Mouse (Mus musculus) neural tube, embryonic 13.5 days (tissue): ENCODE data around the gene Msi1. TPM values are rescaled to one million over a fixed set of nuclear protein-coding genes. Genes with fewer than 3 reads are reported as not detected.

ENCODE experiments used
- ATAC-seq: fragments of 200-750 bp; cut with Nextera tagmentation; 2 replicates; pipeline ENCODE4 v1.8.0; 2017; ENCODE audit warnings: low read depth, mild to moderate bottlenecking, moderate TSS enrichment, moderate library complexity
- H3K27ac ChIP-seq: fragments of 300-500 bp; sonication (generic); replicated peaks from 2 replicates; pipeline ENCODE4 v1.5.1; 2015; ENCODE audit warnings: moderate library complexity, mild to moderate bottlenecking, inconsistent platforms
- H3K27me3 ChIP-seq: fragments of 300-500 bp; sonication (generic); 2 replicates; pipeline ENCODE4 v1.6.1; 2015; ENCODE audit warnings: mild to moderate bottlenecking, inconsistent platforms
- H3K36me3 ChIP-seq: fragments of 300-500 bp; sonication (generic); 2 replicates; pipeline ENCODE4 v1.6.1; 2015; ENCODE audit warnings: mild to moderate bottlenecking, inconsistent platforms
- H3K4me1 ChIP-seq: fragments of 300-500 bp; sonication (generic); replicated peaks from 2 replicates; pipeline ENCODE4 v1.6.1; 2015; ENCODE audit warnings: inconsistent platforms
- H3K4me2 ChIP-seq: fragments of 300-500 bp; sonication (generic); 2 replicates; pipeline ENCODE4 v1.6.1; 2015; ENCODE audit warnings: inconsistent platforms, mild to moderate bottlenecking, moderate library complexity
- H3K4me3 ChIP-seq: fragments of 300-500 bp; sonication (generic); 2 replicates; pipeline ENCODE4 v1.5.1; 2015; ENCODE audit warnings: mild to moderate bottlenecking, inconsistent platforms
- H3K9ac ChIP-seq: fragments of 300-500 bp; sonication (generic); 2 replicates; pipeline ENCODE4 v1.6.1; 2015; ENCODE audit warnings: moderate library complexity, mild to moderate bottlenecking, inconsistent platforms
- H3K9me3 ChIP-seq: fragments of 300-500 bp; sonication (generic); 2 replicates; pipeline ENCODE4 v1.6.1; 2016; ENCODE audit warnings: inconsistent platforms
- WGBS: fragments of 180-500 bp; shearing (Covaris S2); methylation state at CpG from one replicate; pipeline ENCODE4 v1.1.7; 2015; 5-methylcytosine and 5-hydroxymethylcytosine counted together
- polyA plus RNA-seq: library from polyadenylated mRNA; unstranded; fragments of >200 nt; fragmentation: Nextera tagmentation; extraction: Ambion mirVana; gene quantifications from 2 replicates; pipeline ENCODE4 v1.2.1, GENCODE M21; 2015

Msi1 gene
- 66.5 and 66.7 TPM in 2 replicates for polyA plus RNA-seq

GRCm38 (mm10) chr5:115429359-115430186 is at the start of gene Msi1:
Gene Msi1 (plus strand): TSS chr5:115429599.
- Histone ChIP-seq H3K4me3 (peak within 1 kb of the TSS; percentile 97), H3K4me1 (peaks cover 62% of the 10 kb centered on the region), H3K36me3 (peaks cover 17% of the 10 kb centered on the region; the same call in 1 of the 2 replicates), H3K27ac (peak within 1 kb of the TSS; percentile 100), H3K9me3 (no peaks in the 10 kb centered on the region), H3K27me3 (no peaks in the 10 kb centered on the region), H3K9ac (peak within 1 kb of the TSS; percentile 100), H3K4me2 (peak within 1 kb of the TSS; percentile 93)
- 2% methylated on average over 27 of the region's 117 CpGs for WGBS
- peak; percentile 62 for ATAC-seq

DNA sequence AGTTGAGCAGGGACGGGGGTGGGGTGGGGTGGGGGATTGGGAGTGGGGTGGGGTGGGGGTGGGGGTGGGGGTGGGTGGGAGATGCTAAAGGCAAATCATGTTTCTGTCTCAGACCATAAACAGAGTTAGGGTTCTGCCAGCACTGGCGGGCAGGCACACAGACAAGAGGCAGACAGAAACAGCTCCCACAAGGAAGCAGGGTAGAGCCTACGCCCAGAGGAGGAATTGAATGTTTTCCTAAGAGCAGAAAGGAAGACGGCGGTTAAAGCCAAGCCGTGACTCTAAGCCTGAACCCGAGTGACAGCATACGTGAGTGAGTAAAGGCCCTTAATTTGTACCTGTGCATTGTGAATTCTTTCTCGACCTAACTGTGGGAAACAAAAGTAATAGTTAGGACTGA is 37.5 kb upstream of the Msi1 start:
- H3K4me2 ChIP-seq: no peak overlapping the region
- no peak for ATAC-seq
- no peak overlapping the region for H3K27ac ChIP-seq
- no peaks in the 10 kb centered on the region for H3K9me3 ChIP-seq
- H3K4me3 ChIP-seq: no peak overlapping the region
- H3K9ac ChIP-seq: no peak overlapping the region
- no peaks in the 10 kb centered on the region for H3K27me3 ChIP-seq
- no peaks in the 10 kb centered on the region for H3K36me3 ChIP-seq
- WGBS: 31% methylated on average over 9 of the region's 9 CpGs
- peaks cover 18% of the 10 kb centered on the region for H3K4me1 ChIP-seq

DNA sequence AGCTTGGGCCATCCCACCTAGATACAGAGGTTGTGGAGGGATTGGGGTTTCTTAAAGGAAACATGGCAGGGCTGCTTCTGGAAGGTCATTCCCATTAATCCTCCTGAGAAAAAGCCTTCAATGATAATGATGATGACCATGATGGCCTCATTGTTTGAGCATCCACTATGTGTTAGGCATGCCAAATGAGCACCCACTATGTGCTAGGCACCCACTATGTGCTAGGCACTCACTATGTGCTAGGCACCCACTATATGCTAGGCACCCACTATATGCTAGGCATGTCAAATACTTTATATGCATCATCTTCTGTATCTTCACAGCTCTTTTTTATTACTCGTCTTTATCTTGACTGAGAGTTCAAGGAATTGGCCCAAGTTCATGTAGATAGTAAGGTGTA is 36.4 kb upstream of the Msi1 start:
- no peak overlapping the region for H3K4me2 ChIP-seq
- peaks cover 22% of the 10 kb centered on the region for H3K4me1 ChIP-seq
- H3K9ac ChIP-seq: no peak overlapping the region
- H3K9me3 ChIP-seq: no peaks in the 10 kb centered on the region
- no peaks in the 10 kb centered on the region for H3K27me3 ChIP-seq
- H3K27ac ChIP-seq: no peak overlapping the region
- WGBS: 94% methylated on average over 1 of the region's 1 CpGs
- no peak for ATAC-seq
- no peaks in the 10 kb centered on the region for H3K36me3 ChIP-seq
- H3K4me3 ChIP-seq: no peak overlapping the region

GRCm38 (mm10) chr5:115394223-115394622 is 35.2 kb upstream of the Msi1 start:
- Histone ChIP-seq H3K4me2 (peak overlapping the region; percentile 14; the same call in 1 of the 2 replicates), H3K27ac (peak overlapping the region; percentile 38; the same call in 1 of the 2 replicates), H3K9me3 (no peaks in the 10 kb centered on the region), H3K9ac (no peak overlapping the region), H3K27me3 (no peaks in the 10 kb centered on the region), H3K4me3 (no peak overlapping the region), H3K36me3 (no peaks in the 10 kb centered on the region), H3K4me1 (peaks cover 33% of the 10 kb centered on the region)
- 3% methylated on average over 8 of the region's 8 CpGs for WGBS
- no peak for ATAC-seq

DNA sequence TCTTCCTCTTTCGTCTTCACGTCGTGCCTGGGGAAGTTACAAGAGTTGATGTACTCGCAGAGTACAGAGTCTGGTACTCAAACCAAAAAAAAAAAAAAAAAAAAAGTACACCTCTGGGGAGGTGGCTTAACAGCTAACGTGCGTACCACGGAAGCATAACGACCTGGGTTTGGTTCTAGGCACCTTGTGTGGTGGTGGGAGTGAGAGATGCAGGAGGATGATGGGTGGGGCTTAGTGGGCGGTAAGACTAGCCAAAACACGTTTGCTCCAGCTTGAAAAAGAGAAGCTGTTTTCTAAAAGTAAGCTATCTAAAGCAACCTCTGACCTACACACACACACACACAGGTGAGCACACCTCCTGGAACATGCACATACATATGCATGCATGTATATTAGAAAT is 34.6 kb upstream of the Msi1 start:
- 32% methylated on average over 10 of the region's 10 CpGs for WGBS
- Histone ChIP-seq H3K4me2 (peak overlapping the region; percentile 14; the same call in 1 of the 2 replicates), H3K36me3 (no peaks in the 10 kb centered on the region), H3K4me1 (peaks cover 35% of the 10 kb centered on the region), H3K27me3 (no peaks in the 10 kb centered on the region), H3K27ac (peak overlapping the region; percentile 38; the same call in 1 of the 2 replicates), H3K4me3 (no peak overlapping the region), H3K9me3 (no peaks in the 10 kb centered on the region), H3K9ac (no peak overlapping the region)
- ATAC-seq: no peak

DNA sequence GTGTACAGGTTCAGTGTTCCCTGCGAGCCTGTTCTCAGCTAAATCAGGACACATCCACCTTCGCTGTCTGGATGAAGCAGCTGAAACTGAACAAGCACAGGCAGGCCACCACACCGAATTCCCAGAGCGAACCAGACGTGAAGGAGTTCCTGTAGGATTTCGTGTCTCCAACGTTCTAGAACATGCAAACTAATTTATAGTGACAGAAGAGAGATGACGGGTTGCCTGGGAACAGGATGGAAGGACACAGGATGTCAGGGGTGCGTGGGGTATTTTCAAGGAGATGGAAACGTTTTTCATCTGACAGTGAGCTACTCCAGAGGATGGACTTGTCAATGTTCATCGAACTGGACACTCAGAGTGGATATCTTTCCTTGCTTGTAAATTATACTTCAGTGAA is 32.7 kb upstream of the Msi1 start:
- ATAC-seq: no peak
- peaks cover 35% of the 10 kb centered on the region for H3K4me1 ChIP-seq
- no peak overlapping the region for H3K9ac ChIP-seq
- no peaks in the 10 kb centered on the region for H3K36me3 ChIP-seq
- 57% methylated on average over 11 of the region's 11 CpGs for whole genome bisulfite sequencing
- H3K4me3 ChIP-seq: no peak overlapping the region
- H3K27me3 ChIP-seq: no peaks in the 10 kb centered on the region
- no peak overlapping the region for H3K4me2 ChIP-seq
- H3K9me3 ChIP-seq: no peaks in the 10 kb centered on the region
- no peak overlapping the region for H3K27ac ChIP-seq

DNA sequence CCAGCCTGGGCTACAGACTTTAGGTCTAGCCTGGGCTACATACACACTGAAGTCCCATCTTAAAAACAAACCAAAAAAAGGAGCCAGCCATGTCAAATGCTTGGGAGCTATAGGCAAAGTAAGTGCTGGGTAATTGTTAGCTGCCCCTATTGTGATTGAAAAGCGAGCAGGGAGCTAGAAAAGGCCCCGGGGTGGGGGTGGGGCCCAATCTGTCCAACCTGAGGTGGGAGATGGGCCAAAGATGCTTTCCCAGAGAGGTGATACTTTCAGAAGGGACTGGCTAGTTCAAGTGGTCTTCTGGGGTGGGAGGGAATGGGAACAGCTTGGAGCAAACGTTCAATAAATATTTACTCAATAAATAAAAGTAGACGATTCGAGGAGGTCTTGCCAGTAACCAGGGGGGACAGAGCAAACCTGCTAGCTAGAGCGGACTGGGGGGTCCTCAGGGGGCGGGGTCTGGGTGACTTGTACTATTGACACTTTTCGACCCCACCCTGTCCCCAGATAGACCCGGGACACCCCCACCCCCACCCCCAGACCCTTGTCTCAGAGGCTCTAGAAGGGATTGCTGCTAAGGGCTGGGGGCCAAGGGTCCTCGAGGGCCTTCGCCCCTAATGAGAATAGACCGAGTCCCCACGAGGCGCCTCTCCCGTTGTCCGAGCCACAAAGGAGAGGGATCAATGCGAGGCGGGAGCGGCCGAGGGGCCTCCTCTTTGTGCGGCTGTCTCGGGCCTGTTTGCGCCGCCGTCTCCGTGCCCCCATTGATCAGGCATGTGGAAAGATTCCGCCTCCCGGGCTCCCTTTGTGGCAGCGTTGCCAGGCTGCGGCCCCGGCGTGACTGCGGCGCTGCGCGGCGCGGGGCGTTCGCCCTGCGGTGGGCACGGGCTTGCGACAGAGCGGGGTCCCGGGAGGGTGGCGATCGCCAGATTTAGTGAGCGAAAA is 31.3 kb upstream of the Msi1 start:
- Histone ChIP-seq H3K36me3 (no peaks in the 10 kb centered on the region), H3K27ac (peak overlapping the region; percentile 88), H3K4me2 (peak overlapping the region; percentile 67), H3K9me3 (no peaks in the 10 kb centered on the region), H3K27me3 (no peaks in the 10 kb centered on the region), H3K4me3 (peak overlapping the region; percentile 38), H3K4me1 (peaks cover 35% of the 10 kb centered on the region), H3K9ac (peak overlapping the region; percentile 75)
- ATAC-seq: peak; percentile 82
- WGBS: 1% methylated on average over 48 of the region's 48 CpGs

DNA sequence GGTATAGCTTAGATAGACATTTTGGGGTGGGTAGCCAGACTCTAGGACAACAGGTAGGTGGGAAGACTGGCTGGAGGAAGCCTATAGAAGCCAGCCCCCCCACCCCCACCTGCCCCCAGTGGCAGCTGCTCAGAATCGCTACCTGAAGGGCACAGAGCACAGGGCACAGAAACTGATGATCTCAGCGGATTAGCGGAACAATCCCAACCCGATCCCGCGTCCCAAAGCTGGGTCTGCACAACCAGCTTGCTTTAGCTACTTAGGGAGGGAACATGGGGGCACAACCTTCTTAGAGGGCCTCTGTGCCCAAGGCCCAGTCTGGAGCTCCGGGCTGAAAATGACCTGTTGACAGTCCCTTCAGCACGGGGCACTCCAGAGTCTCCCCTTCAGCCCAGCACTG is 27.3 kb upstream of the Msi1 start:
- Histone ChIP-seq H3K27ac (no peak overlapping the region), H3K4me1 (peaks cover 41% of the 10 kb centered on the region), H3K4me3 (no peak overlapping the region), H3K9me3 (no peaks in the 10 kb centered on the region), H3K27me3 (no peaks in the 10 kb centered on the region), H3K36me3 (no peaks in the 10 kb centered on the region), H3K9ac (no peak overlapping the region), H3K4me2 (no peak overlapping the region)
- WGBS: 92% methylated on average over 8 of the region's 8 CpGs
- ATAC-seq: no peak

DNA sequence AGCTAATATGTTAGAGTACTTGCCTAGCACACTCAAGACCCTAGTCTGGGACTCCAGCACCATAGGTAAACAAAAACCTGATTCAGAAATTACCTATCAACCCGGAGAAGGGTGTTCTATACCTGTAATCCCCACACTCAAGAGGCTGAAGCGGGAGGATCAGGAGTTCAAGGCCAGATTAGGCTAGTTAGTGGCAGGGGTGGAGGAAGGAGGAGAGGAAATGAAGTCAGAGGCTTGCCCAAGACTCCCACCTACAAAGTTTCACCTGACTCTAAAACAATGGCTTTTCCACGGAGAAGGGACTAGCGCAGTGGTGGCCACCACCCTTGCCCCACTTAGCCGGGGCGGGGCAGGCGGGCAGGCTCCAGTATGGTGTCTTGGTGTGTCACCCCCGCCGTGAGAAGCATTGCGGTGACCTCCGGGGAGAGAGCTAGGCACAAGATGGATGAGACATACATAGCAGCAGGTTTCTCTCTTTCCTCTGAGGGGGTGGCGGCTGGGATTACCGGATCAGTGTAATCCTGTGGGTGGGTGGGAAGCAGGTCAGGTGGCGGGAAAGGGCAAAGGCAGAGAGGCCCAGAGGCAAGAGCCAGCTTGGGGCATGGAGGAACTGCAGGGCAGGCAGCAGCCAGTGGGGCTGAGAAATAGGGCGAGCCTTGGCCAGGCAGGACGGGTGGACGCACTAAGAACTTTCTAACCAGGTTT is 25.8 kb upstream of the Msi1 start:
- WGBS: 12% methylated on average over 16 of the region's 17 CpGs
- no peaks in the 10 kb centered on the region for H3K36me3 ChIP-seq
- H3K4me3 ChIP-seq: no peak overlapping the region
- peak overlapping the region; percentile 70 for H3K9ac ChIP-seq
- H3K27ac ChIP-seq: peak overlapping the region; percentile 79
- H3K4me2 ChIP-seq: peak overlapping the region; percentile 52
- ATAC-seq: no peak
- H3K4me1 ChIP-seq: peaks cover 38% of the 10 kb centered on the region
- no peaks in the 10 kb centered on the region for H3K27me3 ChIP-seq
- H3K9me3 ChIP-seq: no peaks in the 10 kb centered on the region

- Histone ChIP-seq H3K9ac (peak overlapping the region; percentile 70), H3K4me2 (peak overlapping the region; percentile 52), H3K4me1 (peaks cover 31% of the 10 kb centered on the region), H3K9me3 (no peaks in the 10 kb centered on the region), H3K36me3 (no peaks in the 10 kb centered on the region), H3K27ac (peak overlapping the region; percentile 79), H3K27me3 (no peaks in the 10 kb centered on the region), H3K4me3 (peak overlapping the region; percentile 17)
- ATAC-seq: peak; percentile 69
- WGBS: 2% methylated on average over 17 of the region's 18 CpGs
These were observed 25.1 kb upstream of the Msi1 start for GRCm38 (mm10) chr5:115404241-115404794.

DNA sequence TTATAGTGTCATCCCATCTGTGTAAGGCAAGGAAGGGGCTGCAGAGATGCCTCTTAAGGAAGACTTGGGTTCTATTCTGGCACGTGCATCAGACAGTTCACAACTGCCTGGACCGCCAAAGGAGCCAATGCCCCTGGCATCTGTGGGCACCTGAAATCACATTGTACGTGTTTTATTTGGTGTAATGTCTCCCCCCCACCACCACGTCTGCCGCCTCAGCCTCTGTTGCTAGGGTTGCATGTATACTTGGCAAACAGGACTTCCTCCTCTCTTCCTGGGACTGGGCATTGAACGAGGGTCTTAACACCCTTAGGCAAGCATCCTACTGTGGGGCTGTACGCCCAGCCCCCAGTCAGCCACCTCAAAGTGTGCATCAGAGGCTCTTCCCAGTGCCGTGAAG is 24.2 kb upstream of the Msi1 start:
- Histone ChIP-seq H3K36me3 (no peaks in the 10 kb centered on the region), H3K4me3 (no peak overlapping the region), H3K27me3 (no peaks in the 10 kb centered on the region), H3K4me1 (peaks cover 30% of the 10 kb centered on the region), H3K9me3 (no peaks in the 10 kb centered on the region), H3K27ac (peak overlapping the region; percentile 79), H3K9ac (no peak overlapping the region), H3K4me2 (no peak overlapping the region)
- 34% methylated on average over 8 of the region's 8 CpGs for WGBS
- ATAC-seq: no peak
